Mouse (Mus musculus): ENCODE results near the gene Htra1. TPM values are rescaled to one million over a fixed set of nuclear protein-coding genes. Genes with fewer than 3 reads are reported as not detected.

The Htra1 gene
- polyA plus RNA-seq, 1 experiment from 2014 or later = 5.9 TPM

DNA sequence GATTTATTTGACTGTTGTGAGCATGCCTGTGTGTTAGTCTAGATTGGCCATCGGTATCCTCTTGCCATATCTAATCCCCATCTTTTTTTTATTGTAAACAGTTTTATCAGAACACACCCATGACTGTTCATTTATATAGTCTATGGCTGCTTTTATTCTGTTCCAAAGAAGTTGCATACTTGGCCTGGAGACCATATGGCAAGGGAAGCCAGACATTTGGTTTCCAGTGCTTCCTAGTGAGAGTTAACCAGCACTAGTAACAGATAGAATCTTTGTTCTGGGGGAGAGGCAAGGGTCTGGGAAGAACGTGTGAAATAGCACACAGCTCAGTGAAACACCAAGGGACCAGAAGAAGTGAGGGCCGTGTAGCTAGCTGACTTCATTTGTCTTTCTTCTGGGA, 33.6 kb downstream of the Htra1 start:
- H3K36me3 ChIP-seq (replicated peaks) = no peaks in the 10 kb centered on the region
- H3K27ac ChIP-seq = no peak overlapping the region
- H3K9ac ChIP-seq = no peak overlapping the region
- H3K27me3 ChIP-seq = no peaks in the 10 kb centered on the region
- H3K4me3 ChIP-seq (replicated peaks) = no peak overlapping the region
- no peak overlapping the region for H3K4me2 ChIP-seq
- H3K9me3 ChIP-seq = no peaks in the 10 kb centered on the region
- WGBS = 82% methylated on average over 3 of the region's 3 CpGs
- ATAC-seq (ENCODE audit: low FRiP score) = no peak
- H3K4me1 ChIP-seq = 0 out of 2 replicates have a peak, but pooled peaks cover 2% of the 10 kb centered on the region

DNA sequence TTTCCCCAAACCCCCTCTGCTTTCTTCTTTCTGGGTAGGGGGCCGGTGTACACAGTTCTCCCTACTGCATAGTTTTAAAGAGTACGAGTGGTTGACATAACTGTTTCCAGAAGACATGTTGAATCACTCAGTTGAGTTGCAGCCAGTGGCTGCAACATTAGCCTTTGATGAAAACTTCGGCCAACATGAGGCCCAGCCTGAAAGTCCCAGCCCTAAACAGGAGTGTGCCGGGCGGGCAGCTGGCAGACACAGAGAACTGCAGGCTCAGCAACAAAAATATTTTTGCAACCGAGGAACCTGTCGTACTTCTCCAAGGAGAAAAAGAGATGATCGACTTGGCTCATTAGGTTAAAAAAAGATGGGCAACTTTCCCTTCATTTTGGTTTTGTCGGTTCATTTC, 36.9 kb downstream of the Htra1 start:
- Histone ChIP-seq H3K9me3 (no peaks in the 10 kb centered on the region), H3K4me1 (peaks cover 10% of the 10 kb centered on the region; the same call in 1 of the 2 replicates), H3K36me3 (replicated peaks) (no peaks in the 10 kb centered on the region), H3K9ac (no peak overlapping the region), H3K4me2 (no peak overlapping the region), H3K27ac (no peak overlapping the region), H3K4me3 (replicated peaks) (no peak overlapping the region), H3K27me3 (no peaks in the 10 kb centered on the region)
- 89% methylated on average over 9 of the region's 9 CpGs for whole genome bisulfite sequencing
- no peak for ATAC-seq (ENCODE audit: low FRiP score)

DNA sequence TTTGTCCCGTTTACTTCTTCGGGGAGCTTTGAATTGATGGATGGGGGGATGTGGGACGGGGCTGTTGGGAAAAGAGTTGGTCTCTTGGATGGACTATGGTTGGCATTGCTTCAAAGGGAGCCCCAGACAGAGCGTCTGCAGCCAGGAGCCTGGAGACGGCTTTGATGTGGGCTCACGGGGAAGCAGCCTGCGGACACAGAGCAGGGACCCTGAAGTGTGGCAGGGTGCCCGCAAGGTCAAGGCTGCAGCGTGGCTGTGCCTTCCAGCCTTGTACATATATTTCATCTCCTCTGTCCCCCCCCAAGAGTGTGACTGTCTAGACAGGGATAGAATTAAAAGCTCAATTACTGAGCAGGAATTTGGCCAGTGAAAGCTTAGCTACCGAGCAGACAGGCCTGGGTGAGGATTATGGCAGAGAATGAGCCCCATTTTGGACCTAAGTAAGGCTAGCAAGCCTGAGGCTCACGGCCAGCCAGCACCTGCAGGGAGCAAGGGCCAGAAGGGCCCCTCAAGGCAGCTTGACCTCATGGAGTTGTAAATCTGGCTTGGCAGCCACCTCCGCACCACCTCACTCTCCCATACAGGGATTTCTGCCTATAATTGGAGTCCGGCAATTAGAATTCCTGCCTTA, 40.5 kb downstream of the Htra1 start:
- Histone ChIP-seq H3K36me3 (replicated peaks) (no peaks in the 10 kb centered on the region), H3K27ac (no peak overlapping the region), H3K9me3 (no peaks in the 10 kb centered on the region), H3K9ac (no peak overlapping the region), H3K4me3 (replicated peaks) (no peak overlapping the region), H3K27me3 (no peaks in the 10 kb centered on the region), H3K4me1 (peaks cover 17% of the 10 kb centered on the region), H3K4me2 (no peak overlapping the region)
- ATAC-seq (ENCODE audit: low FRiP score) = no peak
- 65% methylated on average over 13 of the region's 13 CpGs for WGBS

DNA sequence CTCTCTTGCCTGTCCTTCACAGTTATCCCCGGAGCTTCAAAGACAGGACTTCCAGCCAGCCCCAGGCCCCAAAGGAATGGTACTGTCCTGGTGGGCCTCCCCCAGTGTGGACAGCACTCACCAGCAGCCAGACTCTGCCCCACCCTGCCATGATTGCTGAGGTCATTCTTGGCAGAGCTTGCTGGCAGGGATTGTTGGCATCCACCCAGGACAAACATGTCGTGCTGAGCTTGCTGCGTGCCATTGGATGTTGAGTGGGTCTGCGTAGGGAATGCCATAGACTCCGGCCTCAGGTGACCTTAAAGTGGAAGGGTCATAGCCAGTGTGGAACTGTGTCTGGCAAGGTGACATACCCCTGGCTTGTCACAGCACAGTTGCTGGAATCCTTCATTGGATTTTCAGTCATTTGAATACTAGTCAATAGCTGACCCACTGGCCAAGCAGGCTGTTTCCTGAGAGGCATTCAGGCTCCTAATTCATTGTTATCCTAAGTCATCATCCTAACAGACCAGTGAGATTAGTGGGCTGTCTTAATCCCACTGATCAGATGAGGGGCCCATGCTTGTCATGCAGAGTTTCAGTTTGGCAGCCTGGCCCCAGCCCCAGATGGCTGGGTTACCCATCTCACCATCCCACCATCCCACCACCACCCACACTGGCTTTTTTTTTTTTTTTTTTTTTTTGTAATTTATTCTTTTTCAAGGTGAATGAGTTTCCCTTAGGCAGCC, 42.0 kb downstream of the Htra1 start:
- 64% methylated on average over 5 of the region's 5 CpGs for WGBS
- Histone ChIP-seq H3K4me3 (replicated peaks) (no peak overlapping the region), H3K27me3 (no peaks in the 10 kb centered on the region), H3K9ac (no peak overlapping the region), H3K4me1 (peaks cover 20% of the 10 kb centered on the region), H3K36me3 (replicated peaks) (no peaks in the 10 kb centered on the region), H3K9me3 (no peaks in the 10 kb centered on the region), H3K4me2 (no peak overlapping the region), H3K27ac (0 out of 2 replicates have a peak overlapping the region, but pooled peaks have one; percentile 5)
- ATAC-seq (ENCODE audit: low FRiP score) = no peak

DNA sequence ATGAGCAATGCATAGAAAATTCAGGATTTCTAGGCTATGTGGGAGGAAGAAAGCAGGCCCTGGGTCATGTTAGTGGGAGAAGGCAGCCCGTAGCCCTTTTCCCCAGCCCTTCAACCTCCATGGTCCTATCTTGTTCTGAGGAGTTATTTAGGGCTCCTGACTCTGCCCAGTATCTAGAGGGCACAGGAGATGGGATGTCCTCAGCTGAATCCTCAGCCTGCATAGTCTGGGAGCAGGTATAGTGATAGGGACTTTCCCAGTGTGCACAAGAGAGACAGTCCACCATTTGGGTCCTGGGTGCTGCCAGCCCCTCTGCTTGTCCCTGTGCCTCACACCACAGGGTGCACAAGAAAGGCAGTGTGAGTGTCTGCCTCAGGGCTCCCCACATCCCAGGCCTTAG, 42.6 kb downstream of the Htra1 start:
- 82% methylated on average over 1 of the region's 1 CpGs for WGBS
- Histone ChIP-seq H3K9ac (no peak overlapping the region), H3K9me3 (no peaks in the 10 kb centered on the region), H3K4me2 (no peak overlapping the region), H3K36me3 (replicated peaks) (no peaks in the 10 kb centered on the region), H3K4me1 (peaks cover 20% of the 10 kb centered on the region), H3K4me3 (replicated peaks) (no peak overlapping the region), H3K27me3 (no peaks in the 10 kb centered on the region), H3K27ac (no peak overlapping the region)
- no peak for ATAC-seq (ENCODE audit: low FRiP score)

DNA sequence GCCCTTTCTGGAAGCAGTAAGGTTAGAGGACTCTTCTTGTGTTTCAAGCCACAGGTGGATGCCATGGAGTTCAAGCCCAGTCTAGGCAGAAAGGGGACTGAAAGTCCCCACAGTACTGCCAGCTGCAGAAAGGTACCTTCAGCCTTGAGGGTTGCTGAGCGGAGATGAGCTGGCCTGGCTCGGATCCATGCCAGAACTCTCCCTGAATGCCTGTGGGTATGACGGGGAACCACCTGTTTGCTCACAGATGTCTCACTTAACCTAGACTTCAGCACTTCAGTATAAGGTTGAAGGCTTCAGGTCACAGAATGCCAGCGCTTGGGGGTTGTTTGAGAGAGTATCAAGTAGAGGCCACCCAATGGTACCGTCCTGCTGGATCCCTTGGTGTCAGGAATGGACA, 44.2 kb downstream of the Htra1 start:
- WGBS = 88% methylated on average over 5 of the region's 5 CpGs
- no peak overlapping the region for H3K9ac ChIP-seq
- no peaks in the 10 kb centered on the region for H3K9me3 ChIP-seq
- no peaks in the 10 kb centered on the region for H3K36me3 ChIP-seq (replicated peaks)
- no peak overlapping the region for H3K4me2 ChIP-seq
- no peak for ATAC-seq (ENCODE audit: low FRiP score)
- no peak overlapping the region for H3K27ac ChIP-seq
- H3K4me3 ChIP-seq (replicated peaks) = no peak overlapping the region
- peaks cover 20% of the 10 kb centered on the region for H3K4me1 ChIP-seq
- no peaks in the 10 kb centered on the region for H3K27me3 ChIP-seq

DNA sequence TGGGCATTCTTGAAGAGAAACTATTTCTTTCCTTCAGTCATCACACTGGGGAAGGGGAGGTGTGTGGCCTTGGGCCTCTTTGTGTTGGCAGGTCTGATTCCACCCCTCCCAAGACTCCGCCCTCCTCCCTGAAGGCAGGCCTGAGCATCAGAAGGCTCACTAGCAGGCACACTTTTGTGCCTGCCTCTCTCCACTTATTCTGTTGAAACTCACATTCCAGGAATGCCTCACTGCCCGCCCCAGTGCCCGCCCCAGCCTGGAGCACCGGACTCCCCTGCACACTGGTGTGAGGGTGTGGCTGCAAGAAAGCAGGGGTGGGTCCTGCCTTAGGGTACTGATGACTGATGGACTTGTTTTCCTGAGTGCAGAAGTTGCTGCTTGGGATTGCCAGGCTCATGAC, 46.5 kb downstream of the Htra1 start:
- Histone ChIP-seq H3K27me3 (no peaks in the 10 kb centered on the region), H3K36me3 (replicated peaks) (no peaks in the 10 kb centered on the region), H3K27ac (no peak overlapping the region), H3K9ac (no peak overlapping the region), H3K9me3 (no peaks in the 10 kb centered on the region), H3K4me3 (replicated peaks) (no peak overlapping the region), H3K4me1 (peaks cover 14% of the 10 kb centered on the region), H3K4me2 (no peak overlapping the region)
- no peak for ATAC-seq (ENCODE audit: low FRiP score)
- 34% methylated on average over 4 of the region's 4 CpGs for whole genome bisulfite sequencing

DNA sequence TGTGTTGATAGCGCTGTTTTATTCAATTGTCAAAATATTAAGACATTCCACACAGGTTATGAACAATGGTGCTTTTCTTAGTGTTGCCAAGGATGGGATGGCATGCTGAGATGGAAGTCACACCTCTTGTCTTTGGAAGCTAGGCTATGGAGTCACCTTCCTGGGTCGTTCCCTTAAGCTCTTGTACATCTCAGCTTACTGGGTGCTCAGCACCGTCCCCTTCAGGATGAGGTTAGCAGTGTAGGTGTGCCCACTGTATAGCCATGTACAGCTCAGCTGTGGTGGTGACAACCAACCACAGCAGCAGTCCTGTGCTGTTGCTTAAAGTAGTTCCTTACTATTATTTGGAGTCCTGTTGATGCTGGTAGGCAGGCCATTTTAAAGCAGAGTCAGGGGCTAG, 47.0 kb downstream of the Htra1 start:
- H3K27me3 ChIP-seq = no peaks in the 10 kb centered on the region
- no peak for ATAC-seq (ENCODE audit: low FRiP score)
- H3K9ac ChIP-seq = no peak overlapping the region
- no peak overlapping the region for H3K4me2 ChIP-seq
- H3K4me1 ChIP-seq = peaks cover 9% of the 10 kb centered on the region; the same call in 1 of the 2 replicates
- no peak overlapping the region for H3K27ac ChIP-seq
- no peaks in the 10 kb centered on the region for H3K36me3 ChIP-seq (replicated peaks)
- no peak overlapping the region for H3K4me3 ChIP-seq (replicated peaks)
- whole genome bisulfite sequencing = 75% methylated on average over 3 of the region's 3 CpGs
- H3K9me3 ChIP-seq = no peaks in the 10 kb centered on the region

DNA sequence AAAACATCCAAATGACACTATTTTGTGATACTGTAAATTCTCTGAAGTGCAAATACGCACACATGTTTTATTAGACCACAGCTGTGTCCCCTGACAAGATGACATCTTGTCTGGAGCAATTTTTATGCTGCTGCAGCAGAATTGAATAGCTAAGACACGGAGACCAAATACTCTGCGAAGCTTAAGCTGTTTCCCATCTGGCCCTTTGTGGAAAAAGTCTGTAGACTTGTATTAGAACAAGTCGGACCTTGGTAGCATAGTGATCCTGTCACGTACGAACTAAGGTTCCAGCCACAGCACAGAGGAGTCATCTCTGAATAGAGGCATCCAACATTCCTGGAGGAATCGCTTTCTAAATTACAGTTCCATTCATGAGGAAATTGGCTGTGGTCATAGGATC, 48.4 kb downstream of the Htra1 start:
- Histone ChIP-seq H3K4me2 (no peak overlapping the region), H3K9me3 (no peaks in the 10 kb centered on the region), H3K27me3 (no peaks in the 10 kb centered on the region), H3K27ac (no peak overlapping the region), H3K4me3 (replicated peaks) (no peak overlapping the region), H3K9ac (no peak overlapping the region), H3K36me3 (replicated peaks) (no peaks in the 10 kb centered on the region), H3K4me1 (0 out of 2 replicates have a peak, but pooled peaks cover 3% of the 10 kb centered on the region)
- 91% methylated on average over 7 of the region's 7 CpGs for WGBS
- ATAC-seq (ENCODE audit: low FRiP score) = no peak

DNA sequence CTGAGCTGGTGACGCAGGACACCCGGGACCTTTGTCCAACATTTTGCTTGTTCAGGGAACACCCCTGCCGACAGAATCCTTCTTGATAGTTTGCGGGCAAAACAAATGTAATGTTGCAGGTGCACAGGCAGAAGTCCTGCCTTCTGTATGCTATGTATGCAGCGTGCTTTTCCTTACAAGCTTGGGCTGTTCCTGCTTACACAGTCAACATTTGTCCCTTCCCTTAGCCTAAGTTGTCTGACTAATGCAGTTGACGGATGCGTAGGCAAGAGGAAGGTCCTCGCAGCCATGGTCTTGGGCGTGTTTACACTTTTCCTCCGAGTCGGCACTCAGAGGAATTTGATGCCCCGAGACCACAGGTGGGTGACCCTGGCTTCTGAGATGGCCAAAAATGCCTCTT, 49.3 kb downstream of the Htra1 start:
- WGBS = 92% methylated on average over 12 of the region's 12 CpGs
- Histone ChIP-seq H3K9ac (no peak overlapping the region), H3K36me3 (replicated peaks) (no peaks in the 10 kb centered on the region), H3K27ac (no peak overlapping the region), H3K9me3 (no peaks in the 10 kb centered on the region), H3K4me2 (no peak overlapping the region), H3K27me3 (no peaks in the 10 kb centered on the region), H3K4me3 (replicated peaks) (no peak overlapping the region), H3K4me1 (0 out of 2 replicates have a peak, but pooled peaks cover 3% of the 10 kb centered on the region)
- no peak for ATAC-seq (ENCODE audit: low FRiP score)

DNA sequence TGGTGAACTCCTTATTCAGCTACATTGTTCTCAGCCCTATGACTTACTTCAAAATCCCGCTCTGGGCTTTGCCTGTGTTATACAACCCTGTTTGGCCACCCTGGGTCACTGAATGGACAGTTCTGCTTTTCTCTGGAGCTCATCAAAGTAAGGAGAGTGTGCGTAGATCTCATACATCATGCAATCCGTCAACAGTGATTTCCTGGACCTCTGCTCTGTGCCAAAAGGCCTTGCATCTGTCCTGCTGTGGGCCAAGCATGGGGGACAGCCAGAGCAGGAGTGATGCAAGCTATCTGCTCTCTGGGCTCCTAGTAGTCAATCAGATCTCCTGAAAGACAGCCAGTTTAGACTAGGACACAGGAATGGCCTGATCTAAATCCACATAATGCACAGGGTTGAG, 49.8 kb downstream of the Htra1 start:
- Histone ChIP-seq H3K4me1 (0 out of 2 replicates have a peak, but pooled peaks cover 3% of the 10 kb centered on the region), H3K27me3 (no peaks in the 10 kb centered on the region), H3K4me3 (replicated peaks) (no peak overlapping the region), H3K27ac (no peak overlapping the region), H3K9ac (no peak overlapping the region), H3K9me3 (no peaks in the 10 kb centered on the region), H3K36me3 (replicated peaks) (no peaks in the 10 kb centered on the region), H3K4me2 (no peak overlapping the region)
- ATAC-seq (ENCODE audit: low FRiP score) = no peak
- WGBS = 88% methylated on average over 3 of the region's 3 CpGs

DNA sequence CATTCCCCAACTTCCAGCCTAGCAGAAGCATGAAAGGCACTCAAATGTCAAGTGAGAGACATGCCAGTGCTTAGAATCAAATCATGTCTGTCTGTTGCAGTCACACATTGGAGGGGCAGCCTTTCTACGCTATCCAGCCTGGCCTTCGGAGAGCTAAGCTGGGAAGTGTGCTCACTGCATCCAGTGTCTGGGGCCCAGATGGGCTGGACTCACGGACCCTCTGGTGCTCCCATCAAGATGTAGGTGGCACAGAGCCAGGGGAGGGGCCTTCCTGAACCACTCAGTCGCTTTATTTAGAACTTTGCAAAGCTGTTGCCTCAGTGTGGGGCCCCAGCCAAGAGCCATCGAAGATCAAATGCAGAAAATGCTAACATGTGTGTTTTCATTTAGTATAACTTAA, 52.2 kb downstream of the Htra1 start:
- Histone ChIP-seq H3K36me3 (replicated peaks) (no peaks in the 10 kb centered on the region), H3K4me3 (replicated peaks) (no peak overlapping the region), H3K9ac (no peak overlapping the region), H3K4me1 (no peaks in the 10 kb centered on the region), H3K27ac (no peak overlapping the region), H3K9me3 (no peaks in the 10 kb centered on the region), H3K27me3 (no peaks in the 10 kb centered on the region), H3K4me2 (no peak overlapping the region)
- ATAC-seq (ENCODE audit: low FRiP score) = no peak
- WGBS = 81% methylated on average over 5 of the region's 5 CpGs

DNA sequence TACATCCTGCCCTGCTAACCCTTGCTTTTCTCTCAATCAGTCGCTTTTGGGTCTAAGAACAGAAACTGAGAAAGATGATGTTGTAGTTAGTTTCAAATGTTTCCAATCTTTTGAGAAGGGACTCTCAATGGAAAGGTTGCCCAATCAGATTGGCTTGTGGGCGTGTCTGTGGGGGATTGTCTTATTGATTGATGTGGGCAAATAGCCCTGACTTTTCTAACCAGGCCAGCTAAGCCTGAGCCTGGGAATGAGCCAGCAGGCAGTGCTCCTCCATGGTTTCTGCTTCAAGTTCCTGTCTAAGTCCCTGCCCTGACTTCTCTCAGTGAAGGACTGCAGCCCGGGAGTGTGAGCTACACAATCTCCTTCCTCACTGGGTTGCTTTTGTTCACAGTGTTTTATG, 53.5 kb downstream of the Htra1 start:
- Histone ChIP-seq H3K9ac (no peak overlapping the region), H3K27me3 (no peaks in the 10 kb centered on the region), H3K27ac (no peak overlapping the region), H3K36me3 (replicated peaks) (no peaks in the 10 kb centered on the region), H3K9me3 (no peaks in the 10 kb centered on the region), H3K4me2 (no peak overlapping the region), H3K4me3 (replicated peaks) (no peak overlapping the region), H3K4me1 (no peaks in the 10 kb centered on the region)
- ATAC-seq (ENCODE audit: low FRiP score) = no peak
- 54% methylated on average over 3 of the region's 3 CpGs for WGBS

All from forebrain, embryonic 12.5 days (tissue).